Mouse (Mus musculus): ENCODE results near the gene Cxadr.
"Not testable (repeated sequence)": the region's sequence is repeated elsewhere in the genome, so short reads cannot be mapped to it uniquely, and the experiment has no call there.

The Cxadr gene

GRCm38 (mm10) chr16:78307476-78308192 is 6.3 kb downstream of the Cxadr start:
- no peak for DNase-seq

- no peak for DNase-seq
Measured at GRCm38 (mm10) chr16:78309258-78309657, 8.0 kb downstream of the Cxadr start.

GRCm38 (mm10) chr16:78313135-78313887 is 12.0 kb downstream of the Cxadr start:
- DNase-seq: no peak

- DNase-seq: no peak
Measured at GRCm38 (mm10) chr16:78314026-78314425, 12.7 kb downstream of the Cxadr start.

DNA sequence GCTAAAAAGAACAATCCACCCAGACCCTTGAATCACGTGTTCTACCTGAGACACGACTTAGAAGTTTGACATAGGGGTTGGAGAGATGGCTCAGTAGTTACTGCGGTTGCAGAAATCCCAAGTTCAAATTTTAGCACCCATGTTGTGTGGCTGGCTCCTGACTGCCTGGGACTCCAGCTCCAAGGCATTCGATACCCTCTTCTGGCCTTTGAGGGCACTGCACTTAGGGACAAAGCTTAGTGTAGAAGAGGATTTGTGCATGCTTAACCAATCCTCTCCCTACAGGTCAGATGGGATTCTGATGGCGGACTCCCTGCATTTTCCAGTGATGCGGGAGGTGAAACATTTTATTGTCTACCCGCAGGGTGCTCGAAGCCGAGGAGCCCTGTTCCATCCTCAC is 15.6 kb downstream of the Cxadr start:
- DNase-seq: peak; percentile 57

DNA sequence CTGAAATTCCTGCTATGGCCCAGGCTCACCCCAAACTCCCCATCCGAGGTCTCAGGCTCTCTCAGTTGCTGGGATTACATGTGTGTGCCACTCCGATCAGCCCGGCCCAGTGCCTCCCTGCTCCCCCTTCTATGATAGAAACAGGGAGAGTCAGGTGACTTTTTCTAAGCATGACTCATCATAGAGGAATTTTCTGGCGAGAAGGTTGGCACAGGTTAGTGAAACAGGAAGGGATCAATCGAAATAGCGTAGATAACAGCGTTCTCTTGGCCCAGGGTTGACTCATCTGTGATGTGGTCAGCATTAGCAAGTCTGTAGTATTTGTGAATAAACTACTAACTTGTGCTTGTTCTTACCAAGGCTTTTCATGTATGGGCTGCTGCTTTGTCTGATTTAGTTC is 16.7 kb downstream of the Cxadr start:
- no peak for DNase-seq

DNA sequence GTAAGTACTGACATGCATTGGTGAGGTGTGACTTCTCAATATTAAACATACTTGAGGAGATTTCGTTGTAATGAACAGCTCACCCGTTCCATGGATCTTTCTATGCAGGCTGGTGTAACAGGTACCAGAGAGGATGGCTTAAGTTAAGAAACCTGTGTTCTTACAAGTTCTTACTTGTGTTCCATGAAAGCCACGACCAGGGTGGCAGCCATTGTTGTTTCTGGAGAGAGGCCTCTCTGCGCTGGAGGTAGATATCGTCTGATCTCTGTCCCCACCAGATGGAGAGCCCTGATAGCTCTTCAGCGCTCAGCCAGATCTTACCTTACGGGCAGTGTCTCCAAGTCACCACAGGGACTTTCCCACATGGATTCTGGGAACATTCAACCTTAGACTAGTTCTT is 18.4 kb downstream of the Cxadr start:
- DNase-seq: no peak

DNA sequence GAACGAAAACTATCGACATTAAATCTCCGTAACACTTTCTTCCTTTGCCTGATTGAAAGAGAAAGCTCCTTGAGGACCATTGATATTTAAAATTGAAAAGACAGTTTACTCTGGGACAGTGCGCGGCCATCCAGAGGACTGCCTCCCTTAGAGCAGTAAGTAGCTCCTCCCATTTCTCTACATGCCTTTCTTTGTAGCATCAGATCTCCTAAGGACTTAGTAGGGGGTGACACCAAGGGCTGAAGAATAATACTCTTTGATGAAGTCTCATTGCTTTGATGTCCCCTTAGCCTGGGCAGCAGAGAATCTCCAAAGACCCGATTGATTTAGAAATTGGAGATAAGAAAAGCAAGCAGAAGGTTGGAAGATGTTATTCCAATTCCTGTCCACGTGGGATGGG is 20.3 kb downstream of the Cxadr start:
- DNase-seq: no peak

DNA sequence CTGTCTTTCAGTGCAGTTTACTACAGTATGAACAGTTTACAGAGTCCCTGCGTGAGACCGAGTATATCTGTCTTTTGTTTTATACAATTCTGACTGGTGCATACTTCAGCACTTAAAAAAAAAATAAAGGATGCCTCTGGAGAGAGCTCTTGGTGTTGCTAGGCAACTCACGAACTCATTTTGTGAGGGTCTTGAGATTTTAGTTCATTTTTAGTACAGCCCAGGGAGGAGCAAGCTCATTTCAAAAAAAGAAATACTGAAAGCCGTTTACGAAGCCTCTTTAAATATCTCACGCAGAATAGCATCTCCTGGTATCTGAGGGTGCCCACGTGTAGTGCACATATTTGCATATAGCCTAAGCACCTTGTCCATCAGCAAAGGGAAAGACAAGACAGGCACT is 20.9 kb downstream of the Cxadr start:
- no peak for DNase-seq

GRCm38 (mm10) chr16:78325972-78326848 is 24.9 kb downstream of the Cxadr start:
- no peak for DNase-seq

- no peak for DNase-seq
Measured at GRCm38 (mm10) chr16:78327562-78327961, 26.3 kb downstream of the Cxadr start.

DNA sequence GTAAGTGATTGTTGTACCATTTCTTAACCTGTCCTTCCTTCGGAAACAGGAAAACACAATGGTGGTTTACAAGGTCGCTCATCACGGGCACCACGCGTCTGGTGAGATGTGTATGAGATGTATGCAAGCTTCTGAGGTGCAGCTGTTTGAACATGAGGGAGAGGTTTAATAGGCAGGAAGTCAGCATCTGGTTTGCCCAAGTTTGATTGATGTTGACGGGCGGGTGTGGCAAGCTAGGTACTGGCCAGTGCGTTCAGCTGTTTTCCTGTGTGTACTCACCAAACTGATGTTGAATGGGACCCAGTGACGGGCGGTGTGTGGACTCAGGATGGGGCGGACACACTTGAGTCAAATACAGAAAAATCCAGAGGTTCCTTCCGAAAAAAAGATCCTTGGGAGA is 26.7 kb downstream of the Cxadr start:
- no peak for DNase-seq

DNA sequence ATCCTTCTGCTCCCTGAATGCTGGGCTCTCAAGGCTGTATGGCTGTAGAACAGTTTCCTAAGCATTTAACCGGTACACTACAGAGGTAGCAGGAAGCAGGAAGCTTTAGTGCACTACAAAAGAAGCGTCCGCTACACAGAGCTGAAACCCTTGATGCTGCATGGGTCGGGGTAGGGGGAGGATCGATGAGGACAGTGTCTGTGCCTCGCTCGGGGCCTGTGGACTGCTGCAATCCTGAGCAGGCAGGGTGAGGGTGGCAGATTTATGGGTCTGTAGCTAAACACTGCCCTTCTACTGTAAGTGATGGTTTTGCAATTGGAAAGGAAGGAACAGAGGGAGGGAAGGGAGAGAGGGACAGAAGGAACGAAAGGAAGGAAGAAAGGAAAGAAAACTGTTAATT is 35.9 kb downstream of the Cxadr start:
- no peak for DNase-seq

GRCm38 (mm10) chr16:78341356-78341755 is 40.1 kb downstream of the Cxadr start:
- no peak for DNase-seq

- DNase-seq: no peak
Measured at GRCm38 (mm10) chr16:78342767-78343166, 41.5 kb downstream of the Cxadr start.

DNA sequence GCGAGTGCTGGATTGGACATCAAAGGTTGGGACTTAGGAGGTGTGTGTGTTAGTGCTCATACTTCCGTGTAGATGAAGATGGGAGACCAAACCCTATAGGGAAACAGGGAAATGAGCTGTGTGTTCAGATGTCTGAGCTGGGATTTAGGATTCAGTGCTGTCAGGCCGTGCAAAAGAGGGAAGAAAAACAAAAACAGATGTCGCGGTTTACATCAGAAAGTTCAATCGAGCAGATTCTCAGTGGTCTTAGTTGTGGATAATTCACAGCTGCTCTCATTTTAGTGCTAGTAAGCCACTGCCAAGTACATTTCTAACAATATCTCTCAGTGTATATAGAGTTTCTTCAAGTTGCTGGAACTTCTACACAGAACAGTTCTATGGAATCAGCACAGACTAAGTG is 42.5 kb downstream of the Cxadr start:
- no peak for DNase-seq

GRCm38 (mm10) chr16:78346662-78347327 is 45.5 kb downstream of the Cxadr start:
- no peak for DNase-seq

DNA sequence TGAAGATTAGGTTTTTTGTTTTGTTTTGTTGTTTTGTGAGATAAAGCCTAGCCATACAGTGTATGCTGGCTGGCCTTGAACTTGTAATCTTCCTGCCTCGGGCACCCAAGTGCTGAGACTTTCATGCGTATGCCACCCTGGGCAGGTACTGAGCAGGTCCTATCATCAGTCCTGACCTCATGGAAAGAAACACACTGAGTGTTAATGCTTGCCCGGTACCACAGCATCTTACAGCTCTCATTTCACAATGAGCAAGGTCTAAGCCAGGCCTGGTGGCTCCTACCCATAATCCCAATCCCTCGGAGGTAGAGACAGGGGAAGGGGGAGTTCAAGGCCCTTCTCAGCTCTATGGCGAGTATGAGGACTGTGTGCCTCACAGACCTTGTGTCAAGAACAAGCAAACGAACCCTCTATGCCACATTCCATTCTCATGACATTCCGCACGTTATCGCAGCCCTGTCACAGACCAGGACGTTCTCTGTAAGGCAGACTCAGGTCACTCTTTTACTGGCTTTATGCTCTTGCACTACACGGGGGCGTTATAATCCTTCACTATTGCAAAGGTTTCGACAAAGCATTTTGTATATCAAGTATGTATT is 46.1 kb downstream of the Cxadr start:
- no peak for DNase-seq

GRCm38 (mm10) chr16:78357757-78358156 is 56.5 kb downstream of the Cxadr start:
- no peak for DNase-seq

DNA sequence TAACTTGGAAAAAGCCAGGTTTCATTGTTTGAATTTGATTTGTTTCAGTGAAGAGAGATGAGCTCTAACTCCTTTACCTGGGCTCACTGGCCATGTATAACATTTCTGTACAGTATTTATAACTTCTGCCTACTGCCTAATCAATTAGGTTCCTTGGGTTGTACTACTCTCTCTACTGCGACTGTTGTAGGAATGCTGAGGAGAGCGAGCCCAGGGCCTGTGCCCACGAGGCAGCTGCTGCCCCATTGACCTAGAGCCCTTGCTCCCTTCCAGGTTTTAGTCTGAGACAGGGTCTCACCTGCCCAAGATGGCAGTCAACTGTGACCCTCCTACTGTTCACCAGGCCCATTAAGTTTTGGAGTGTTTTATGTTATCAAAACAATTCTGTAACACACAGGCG is 60.2 kb downstream of the Cxadr start:
- DNase-seq: no peak

- DNase-seq: not testable (repeated sequence)
Measured at GRCm38 (mm10) chr16:78364554-78364953, 63.3 kb downstream of the Cxadr start.

DNA sequence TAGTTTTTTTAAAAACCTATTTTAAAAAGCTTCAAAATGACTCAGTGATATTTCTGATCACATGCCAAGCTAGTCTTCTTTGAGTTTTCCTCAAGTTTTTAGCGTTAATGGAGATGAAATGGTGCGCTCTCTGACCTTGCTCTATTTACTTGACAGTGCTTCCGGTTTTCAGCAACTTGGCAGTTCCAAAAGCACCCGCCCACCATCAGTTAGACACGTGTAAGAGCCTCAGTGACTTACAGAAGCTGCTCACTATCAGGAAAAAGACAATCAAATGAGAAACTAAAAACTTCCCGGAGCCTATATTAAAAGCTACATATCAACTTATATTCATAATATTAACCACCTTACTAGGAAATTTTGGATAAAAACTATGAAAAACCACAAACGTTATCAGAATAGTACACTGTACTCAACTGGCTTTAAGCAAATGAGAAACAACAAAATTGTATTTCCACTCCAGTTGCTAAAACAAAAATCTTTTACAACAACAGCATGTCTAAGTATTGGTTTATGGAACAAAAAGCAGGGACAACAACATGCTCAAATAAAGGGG is 70.3 kb downstream of the Cxadr start:
- DNase-seq: no peak

All from right cerebral cortex, adult 18-20 months (tissue).